Mouse (Mus musculus): ENCODE measurements around the gene Rab6b. TPM values are rescaled to one million over a fixed set of nuclear protein-coding genes. Genes with fewer than 3 reads are reported as not detected.
"Not testable (repeated sequence)": the region's sequence is repeated elsewhere in the genome, so short reads cannot be mapped to it uniquely, and the experiment has no call there.

Rab6b gene
- total RNA-seq, 2 experiments from 2014 or later, result 7.0 to 14.7 TPM

DNA sequence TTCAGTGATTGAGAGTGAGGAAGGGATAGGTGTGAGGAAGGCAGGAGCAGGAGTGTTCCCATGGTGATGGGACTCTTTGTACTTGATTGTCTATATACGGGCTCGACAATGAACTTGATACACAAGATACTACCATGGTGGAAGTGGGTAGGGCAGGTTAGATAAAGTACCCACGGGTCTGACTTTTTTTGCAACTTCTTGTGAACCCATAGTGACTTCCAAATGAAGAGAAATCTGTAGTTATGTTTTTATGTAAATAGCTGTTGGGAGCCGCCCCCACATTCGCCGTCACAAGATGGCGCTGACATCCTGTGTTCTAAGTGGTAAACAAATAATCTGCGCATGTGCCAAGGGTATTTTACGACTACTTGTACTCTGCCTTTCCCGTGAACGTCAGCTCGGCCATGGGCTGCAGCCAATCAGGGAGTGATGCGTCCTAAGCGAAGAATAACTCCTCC lies 3.2 kb upstream of the Rab6b start:
- not testable (repeated sequence) for DNase-seq

DNA sequence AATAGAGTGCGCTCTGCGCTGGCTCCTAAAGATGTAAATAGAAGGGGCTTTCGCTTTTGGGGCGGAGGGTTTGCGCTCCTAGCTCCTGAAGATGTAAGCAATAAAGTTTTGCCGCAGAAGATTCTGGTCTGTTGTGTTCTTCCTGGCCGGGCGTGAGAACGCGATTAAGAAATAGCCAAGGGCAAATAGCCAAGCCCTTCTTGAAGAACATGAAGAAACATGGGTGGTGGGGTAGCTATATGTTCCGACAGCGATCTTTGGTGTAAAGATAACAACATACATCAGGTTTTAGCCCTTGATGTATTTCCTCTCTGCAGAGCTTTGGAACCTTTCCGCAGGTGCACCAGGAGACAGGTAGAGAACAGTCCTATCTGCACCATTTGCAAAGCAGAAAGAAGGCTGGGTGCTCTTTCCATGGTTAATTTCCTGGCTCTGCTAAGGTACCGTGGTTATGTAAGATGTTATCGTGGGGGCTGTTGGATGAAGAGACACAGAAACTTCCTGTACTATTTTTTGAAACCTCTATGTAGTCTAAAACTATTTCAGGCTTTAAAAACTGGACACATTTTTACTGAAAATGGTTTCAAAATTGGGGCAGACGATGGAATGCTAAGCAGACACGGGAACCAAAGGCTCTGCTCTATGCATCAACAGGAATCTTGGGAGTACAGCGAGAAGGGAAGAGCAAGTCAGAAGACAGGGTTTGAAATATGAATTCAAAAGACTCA lies 2.5 kb upstream of the Rab6b start:
- DNase-seq, result no peak

DNA sequence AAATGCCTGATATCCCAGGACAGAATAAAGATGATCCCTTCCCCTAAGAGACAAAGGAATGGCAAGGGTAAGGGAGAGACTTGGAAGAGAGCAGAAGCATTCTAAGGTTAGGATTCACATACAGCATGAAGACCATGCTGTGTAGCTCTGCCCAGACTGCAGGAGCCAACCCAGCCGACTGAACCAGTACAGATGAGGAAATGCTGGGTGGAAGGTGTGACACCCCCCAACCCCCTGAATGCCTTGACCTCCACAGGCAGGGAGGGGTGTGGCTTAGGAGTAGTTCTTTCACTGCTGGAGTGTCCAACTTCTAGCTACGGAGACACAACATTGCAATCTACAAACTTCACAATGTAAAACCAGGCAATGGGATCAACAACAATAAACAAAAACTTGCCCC lies 1.7 kb upstream of the Rab6b start:
- no peak for DNase-seq

DNA sequence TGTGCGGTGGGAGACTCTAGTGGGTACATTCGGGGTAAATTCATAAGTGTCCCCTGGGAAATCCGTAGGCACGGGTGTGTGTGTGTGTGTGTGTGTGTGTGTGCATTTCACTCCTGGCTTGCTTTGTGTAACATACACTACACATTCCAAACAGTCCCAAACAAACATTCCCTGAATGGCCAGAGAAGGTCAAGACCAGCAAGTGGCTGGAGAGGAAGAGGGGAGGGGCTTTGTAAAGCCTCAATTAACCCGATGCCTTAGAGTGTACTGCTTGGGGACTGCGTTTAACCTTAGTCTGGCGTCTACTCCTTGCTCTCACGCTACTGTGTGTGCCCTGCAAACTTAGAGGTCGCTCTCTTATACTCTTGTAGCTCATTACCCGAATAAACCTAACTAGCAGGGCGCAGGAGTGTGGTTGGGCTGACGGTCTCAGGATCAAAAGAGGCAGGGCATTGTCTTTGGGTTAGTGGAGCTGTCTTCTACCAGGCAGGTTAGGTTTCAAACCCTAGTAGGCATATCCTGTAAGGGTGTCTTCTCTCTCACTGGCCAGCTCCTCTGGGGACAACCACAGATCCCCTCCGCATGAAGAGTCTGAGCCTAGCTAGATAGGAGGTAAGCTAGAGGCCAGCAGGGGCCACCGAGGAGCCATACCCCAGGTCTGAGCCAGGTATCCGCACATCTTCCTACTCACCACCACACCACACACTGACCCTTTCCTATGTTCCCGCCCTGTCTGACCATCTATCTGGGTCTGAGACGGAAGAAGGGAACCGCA lies 673 bp upstream of the Rab6b start:
- no peak for DNase-seq

DNA sequence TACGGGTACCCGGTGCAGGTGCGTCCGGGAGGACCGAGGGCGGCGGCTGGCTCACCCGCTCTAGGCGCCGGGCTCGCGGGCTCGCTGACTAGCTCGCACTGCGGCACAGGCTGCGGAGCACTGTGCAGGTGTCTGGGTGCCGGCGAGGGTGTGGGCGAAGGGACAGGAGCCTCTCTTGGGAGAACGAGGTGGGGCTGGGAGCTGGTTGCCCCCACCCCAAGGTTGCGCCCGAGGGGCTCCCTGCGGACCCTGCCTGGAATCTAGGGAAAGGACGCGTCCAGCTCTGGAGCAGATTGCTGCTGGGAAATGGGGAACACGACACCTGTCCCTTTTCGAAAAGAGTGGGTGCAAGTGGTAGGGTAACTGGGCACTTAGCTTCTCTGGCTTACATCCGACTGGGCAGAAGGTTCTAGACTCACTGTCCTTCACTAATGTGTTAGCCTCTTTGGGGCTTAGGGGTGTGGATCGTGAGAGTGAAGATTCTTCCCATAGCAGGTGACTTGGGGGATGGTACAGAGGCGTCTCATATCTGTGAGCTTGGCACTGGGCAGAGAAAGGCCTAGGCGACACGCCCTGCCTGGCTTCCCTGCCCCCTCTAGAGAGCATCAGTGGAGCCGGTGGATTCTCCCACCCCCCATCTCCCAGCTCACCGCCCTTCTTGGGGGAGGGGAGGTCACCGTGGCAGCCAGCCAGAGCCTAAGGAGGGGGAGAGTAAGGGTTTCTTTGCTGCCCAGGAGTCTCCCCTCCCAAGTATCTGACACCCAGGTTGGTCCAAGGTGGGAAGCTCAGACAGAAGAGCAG lies 1.1 kb downstream of the Rab6b start:
- DNase-seq, result peak; percentile 42

DNA sequence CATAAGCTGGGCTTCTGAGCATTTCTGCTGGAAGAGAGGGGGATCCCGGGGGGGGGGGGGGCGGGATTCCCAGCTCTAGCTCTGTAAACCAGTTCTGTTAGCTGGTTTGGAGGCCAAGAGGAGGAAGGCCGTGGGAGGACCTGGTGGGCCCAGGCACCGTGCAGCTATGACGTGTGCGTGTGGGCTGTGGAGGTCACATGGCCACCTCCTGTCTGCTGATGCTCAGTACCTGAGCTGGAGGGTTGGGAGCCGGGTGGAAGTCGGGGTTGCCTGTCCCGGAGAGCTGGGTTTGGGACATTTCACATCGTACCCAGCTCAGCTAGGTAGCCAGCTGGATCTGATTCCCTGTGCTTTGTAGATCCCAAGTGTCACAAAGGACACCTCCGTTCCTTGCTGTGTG lies 1.8 kb downstream of the Rab6b start:
- DNase-seq, result no peak

DNA sequence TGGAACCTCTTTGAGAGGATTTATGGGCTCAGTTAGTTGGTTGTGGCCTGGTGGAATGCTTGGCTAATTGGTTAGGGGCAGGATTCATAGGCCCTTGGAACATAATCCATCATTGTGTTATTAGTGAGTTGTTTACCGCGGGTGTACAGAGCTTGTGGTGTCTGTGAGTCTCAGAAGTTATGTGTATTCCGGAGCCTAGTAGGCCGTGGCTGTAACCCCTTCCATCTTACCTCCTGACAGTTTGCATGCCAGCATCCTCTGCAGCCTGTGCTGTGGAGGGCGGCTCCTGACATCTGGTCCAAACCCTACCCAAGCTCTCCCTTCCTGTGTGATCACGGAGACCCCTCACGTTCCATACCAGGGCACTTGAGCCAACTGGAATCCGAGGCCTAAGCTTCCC lies 2.7 kb downstream of the Rab6b start:
- DNase-seq, result no peak

DNA sequence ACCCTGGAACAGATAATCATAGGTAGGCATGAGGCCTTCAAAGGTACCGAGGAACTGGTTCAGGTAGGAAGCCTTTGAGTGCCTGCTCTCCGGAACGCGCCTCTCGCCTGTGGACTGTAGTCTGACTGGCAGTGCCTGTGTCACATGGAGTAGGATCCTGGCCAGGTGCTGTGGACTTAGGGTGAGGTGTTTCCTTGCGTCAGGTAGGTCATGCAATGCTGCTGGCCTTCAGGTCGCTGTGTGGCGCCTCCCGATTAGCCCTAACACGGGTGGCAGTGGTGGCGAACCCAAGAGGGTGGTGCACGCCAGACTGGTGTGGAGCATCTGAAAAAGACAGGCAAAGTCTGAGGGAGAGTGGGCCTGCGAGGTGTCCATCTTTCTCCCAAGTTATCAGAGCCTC lies 3.3 kb downstream of the Rab6b start:
- DNase-seq, result no peak

DNA sequence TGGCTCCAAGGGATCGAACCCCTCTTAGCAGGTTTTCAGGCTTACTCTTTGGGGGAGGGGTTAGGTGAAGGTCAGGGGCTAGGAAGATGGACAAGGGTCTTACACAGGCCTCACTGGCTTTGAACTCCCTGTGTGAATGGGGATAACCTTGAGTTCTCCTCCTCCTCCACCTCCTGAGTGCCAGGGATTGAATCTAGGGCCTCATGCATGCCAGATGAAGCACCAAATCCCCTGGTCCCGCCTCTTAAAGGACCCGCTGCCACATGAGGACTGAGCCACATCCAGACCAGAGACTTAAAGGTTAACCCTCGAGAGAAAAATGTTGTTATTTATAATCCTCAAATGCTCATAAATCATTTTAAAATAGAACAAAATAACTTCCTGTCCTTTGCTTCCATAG lies 5.4 kb downstream of the Rab6b start:
- DNase-seq, result no peak

DNA sequence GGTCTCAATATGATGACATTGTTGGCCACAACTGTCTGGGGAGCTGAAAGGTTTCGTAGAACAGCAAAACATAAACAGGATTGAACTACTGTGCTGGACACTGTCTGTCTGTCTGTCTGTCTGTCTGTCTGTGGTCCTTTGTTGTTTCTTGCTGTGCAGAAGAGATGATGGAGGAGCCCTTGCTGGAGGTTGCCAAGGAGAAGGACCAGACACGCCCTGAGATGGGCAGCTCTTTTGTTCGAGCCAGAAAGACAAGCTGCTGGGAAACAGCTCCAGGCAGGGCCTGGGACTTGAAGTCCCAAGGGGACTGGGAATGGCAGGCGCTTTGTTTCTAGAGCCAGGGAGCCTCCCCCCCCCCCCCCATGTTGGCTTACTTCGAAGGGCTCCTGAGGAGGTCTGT lies 5.9 kb downstream of the Rab6b start:
- no peak for DNase-seq

DNA sequence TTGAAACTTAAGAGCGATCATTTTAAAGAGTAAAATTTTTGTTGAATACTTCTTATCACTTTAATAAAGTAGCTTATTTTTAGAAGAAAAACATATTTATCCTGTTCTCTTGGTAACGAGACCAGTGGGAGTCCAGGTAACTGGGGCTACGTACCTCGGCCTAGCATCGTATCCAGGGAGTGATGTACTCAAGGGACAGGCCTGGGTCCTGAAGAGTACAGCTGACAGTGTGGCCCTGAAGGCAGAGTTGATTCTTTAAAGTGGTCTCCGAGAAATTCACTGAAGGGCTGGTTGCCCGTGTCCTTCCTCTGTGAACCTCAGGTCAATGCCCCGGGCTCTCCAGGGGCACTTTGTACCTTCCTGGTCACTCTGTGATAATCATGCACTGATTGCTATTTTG lies 6.4 kb downstream of the Rab6b start:
- no peak for DNase-seq

DNA sequence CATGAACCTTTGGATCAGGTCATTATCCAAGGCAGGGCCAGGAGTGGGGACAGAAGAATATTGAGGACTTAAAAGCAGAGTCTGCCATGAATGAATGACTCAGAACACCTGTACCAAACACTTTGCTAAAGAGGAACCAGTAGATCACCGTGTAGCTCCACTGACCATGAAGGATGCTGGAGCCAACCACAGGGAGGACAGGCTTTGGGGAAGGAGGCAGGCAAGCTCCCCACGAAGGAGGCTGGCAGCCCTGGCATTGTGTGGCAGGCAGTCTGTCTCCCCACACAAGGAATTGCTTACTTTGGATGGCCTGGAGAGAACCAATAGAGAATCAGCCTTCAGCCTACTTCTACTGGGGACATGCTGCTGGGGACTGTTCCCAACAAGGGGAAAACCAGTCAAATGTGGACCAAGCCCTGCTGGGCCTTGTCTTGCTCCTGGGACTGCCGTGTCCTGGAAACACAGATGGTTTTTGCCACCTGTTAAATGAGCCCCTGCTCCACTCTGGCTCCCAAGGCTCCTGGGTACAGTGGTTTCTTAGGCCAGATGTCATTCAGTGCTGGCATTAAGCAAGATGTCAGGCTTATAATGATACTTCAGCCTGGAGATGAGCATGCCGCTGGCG lies 7.2 kb downstream of the Rab6b start:
- no peak for DNase-seq

DNA sequence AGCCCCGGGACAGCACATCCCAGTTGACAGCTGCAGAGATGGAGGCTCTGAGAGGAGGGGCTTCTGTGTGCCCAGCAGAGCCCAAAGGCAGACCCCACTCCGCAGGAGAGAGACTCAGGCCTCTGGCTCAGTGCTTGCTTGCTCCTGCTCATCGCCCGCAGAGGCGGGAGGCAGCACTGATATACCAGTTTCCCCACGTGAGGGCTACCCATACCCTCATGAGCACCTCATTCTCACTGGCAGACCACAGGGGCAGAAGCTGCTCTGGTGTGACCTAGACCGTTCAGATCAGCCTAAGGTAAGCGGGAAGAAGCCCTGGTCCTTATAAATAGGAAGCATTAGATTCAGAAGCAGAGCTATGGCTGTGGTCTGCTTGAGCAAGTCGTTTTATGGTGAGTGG lies 8.2 kb downstream of the Rab6b start:
- DNase-seq, result no peak

DNA sequence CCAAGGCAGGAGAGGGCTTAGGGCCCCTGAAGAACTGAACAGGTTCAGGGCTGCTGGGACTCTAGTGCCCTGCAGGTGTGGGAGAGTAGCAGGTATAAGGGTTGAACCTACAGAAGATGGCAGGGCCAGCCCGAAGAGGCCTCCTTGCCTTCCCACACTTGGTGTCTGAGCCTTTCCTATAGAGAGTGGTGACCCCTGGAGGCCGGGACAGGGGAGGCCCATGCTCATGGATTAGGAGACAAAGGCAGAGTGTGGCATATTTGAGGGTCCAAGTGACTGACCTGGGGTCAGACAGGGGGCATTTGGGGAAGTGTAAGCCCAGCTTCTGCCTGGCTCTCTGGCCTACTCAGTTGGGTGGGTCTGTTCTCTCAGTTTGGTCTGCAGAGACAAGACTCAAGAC lies 8.6 kb downstream of the Rab6b start:
- no peak for DNase-seq

DNA sequence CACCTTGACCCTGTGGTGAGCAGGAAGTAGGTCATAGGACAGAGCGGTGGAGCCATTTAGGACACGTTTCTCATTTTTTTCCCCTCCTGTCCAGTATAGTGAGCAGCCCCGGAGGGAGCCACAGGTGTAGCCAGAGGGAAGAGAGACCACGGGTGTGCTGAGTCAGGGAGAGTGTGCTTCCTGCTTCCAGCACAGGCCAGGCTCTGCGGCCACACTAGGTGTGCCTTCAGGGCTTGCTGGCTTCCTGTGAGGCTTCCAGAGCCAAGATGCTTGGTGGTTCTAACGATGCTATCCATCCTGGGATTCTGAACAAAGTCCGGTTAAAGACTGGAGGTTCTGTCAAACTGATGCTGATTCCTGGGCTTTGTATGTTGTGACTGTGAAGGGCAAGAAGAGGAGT lies 10.0 kb downstream of the Rab6b start:
- no peak for DNase-seq

DNA sequence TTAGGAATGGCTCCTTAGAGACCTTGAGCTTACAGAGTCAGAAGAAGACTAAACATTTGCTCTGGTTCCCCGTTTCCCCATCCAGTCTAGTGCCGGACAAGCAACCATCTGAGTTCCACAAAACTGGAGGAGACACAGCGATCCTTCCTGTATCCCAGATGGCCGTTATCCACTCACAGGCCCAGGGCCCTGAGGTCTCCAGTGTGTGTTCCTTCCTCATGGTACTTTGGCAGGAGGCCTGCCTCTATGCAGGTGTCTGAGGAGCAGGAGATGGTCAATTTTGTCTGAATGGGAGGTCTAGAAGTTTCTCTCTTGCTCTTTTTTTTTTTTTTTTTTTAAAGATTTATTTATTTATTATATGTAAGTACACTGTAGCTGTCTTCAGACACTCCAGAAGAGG lies 13.2 kb downstream of the Rab6b start:
- no peak for DNase-seq

DNA sequence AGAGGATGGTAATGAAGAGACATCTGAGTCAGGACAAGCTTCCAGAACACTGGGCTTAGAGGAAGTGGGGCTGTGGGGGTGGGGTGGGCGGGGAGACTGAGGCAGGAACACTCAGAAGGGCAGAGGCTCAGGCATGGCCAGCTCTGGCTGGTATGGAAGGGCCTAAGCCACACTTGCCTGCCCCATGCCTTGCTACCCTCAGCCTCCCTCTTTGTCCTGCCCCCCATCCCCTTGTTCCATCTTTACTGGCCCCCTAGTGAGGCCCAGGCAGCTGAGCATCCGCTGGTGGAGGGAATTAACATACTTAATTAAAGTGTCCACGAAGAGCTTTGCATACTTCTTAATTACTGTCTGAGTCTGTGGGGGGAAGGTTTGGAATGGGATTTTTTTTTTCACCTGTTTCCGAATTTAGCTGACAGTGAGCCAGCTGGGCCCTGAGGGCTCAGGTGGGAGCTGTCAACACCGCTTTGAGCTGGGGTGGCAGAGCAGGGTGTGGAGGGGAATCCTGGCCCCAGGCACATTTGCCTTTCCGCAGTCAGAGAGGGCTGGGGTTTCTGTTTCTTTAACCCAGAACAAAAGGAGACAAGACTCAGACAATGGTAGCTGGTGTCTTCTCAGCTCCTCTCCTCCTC lies 22.0 kb downstream of the Rab6b start:
- DNase-seq, result no peak

DNA sequence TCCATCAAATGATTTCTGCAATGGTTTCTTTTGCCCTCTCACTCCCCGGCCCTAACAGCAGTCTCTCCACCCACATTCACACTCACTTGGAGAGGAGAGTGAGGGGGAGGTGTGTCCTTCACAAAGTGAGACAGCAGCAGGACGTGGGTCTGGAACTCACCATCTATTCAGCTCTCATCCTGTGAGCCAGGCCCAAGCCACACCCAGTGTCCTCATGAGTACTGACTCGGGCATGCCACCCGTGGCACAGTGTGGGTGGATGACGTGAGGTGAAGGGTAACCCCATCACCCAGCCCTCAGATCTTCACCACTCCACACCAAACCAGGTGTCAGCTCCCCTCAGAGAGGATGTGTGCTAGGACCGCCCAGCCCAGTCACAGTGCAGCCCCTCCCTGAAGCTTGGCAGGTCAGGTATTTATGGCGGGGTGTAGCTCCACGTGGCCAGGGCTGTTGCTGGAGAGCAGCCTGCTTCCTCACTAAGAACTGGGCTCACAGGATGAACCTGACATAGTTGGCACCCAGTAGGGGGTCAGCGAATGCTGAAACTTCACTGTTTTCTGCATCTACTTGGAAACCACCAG lies 23.0 kb downstream of the Rab6b start:
- DNase-seq, result no peak

DNA sequence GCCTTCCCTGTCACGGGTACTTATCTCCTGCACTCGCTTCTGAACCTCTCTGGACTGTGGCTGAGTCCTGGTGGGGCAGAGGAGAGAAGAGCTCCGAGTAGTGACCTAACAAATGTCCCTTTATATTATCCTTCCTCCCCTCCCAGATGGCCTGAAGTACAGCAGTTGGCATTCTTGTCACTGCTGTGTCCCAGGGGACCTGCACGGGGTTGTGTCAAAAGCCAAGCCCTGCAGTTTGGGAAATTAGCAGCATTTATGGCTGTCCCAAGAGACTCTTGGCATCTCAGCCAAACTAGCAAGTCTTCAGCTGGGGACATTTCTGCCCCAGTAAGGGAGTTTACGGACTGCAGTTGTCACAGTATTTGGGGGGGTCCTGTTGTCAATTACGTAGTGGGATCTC lies 27.9 kb downstream of the Rab6b start:
- DNase-seq, result peak; percentile 73

DNA sequence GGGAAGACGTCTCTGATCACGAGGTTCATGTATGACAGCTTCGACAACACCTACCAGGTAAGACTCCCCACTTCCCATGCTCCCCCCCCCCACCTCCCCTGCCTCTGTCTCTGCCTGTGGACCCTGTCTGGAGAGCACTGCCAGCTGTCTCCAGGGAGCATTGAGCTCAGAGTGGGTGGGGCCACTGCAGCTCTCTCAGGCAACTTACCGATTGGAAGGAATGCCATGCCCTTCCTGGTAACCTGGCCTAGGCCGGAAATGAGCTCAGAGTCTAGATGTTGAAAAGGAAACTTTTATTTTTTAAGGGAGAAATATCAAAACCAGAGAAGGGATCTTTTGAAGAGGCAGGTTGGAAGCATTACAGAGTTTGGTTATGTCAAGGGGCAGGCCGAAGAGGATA lies 28.8 kb downstream of the Rab6b start:
- DNase-seq, result no peak

DNA sequence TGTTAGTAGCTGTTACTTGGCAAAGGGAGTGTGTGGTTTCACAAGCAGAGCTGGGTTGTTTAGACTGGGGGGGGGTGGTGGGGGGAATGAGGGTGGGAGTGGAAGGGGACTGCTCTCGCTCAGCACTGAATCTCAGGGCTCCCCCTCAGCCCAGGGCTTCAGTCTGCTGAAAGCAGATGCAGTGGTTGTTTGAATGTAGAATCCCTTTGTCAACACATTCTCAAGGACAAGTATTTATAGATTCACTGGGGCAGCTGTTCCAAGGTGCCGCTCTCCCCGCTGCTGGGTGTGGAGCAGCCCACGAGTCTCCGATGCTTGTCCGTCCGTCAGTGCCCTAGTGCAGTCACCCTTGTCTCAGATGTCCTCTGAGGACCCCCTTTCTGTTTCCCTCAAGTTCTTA lies 29.7 kb downstream of the Rab6b start:
- no peak for DNase-seq

DNA sequence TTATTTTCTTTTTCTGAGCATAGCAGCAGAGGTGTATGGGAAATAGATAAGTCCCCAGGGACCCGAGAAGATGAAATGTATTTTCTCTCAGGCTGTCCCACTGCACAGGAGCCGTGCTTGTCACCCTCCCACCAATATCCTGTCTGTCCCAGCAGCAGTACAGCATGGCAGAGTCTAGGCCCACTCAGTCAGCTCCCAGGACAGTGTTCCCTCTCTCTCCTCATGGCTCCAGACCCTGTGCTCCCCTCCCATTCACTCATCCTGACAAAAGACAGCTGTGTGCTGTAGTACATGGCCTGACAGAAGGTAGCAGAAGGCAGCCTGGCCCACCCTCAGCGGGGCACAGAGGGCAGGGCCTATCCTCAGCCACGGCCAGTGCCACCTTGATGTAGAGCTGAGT lies 32.3 kb downstream of the Rab6b start:
- DNase-seq, result no peak

Measured in adrenal gland, postnatal 10 days (tissue).